Mouse (Mus musculus) olfactory bulb, adult 2 months (tissue): ENCODE measurements around the gene Jade1. TPM values are rescaled to one million over a fixed set of nuclear protein-coding genes. Genes with fewer than 3 reads are reported as not detected.

Experiments
- H3K27ac ChIP-seq: fragments of 200-500 bp; 2 replicates; pipeline ENCODE4 v1.5.1; 2012; ENCODE audit warnings: low read depth, low read length; ENCODE audit not compliant: insufficient read depth
- H3K4me1 ChIP-seq: fragments of 200-500 bp; 2 replicates; pipeline ENCODE4 v1.6.1; 2012; ENCODE audit warnings: low read length; ENCODE audit not compliant: control insufficient read depth, insufficient read depth
- H3K4me3 ChIP-seq: fragments of 200-500 bp; 2 replicates; pipeline ENCODE4 v1.5.1; 2012; ENCODE audit warnings: mild to moderate bottlenecking, low read depth, low read length, moderate library complexity; ENCODE audit not compliant: insufficient read depth
- CTCF ChIP-seq: fragments of 200-500 bp; IDR thresholded peaks from 2 replicates; pipeline ENCODE4 v1.5.1; 2012; ENCODE audit warnings: low read depth, mild to moderate bottlenecking, low read length, moderate library complexity; ENCODE audit not compliant: insufficient read depth
- POLR2A ChIP-seq: fragments of 200-500 bp; IDR thresholded peaks from 2 replicates; pipeline ENCODE4 v1.6.1; 2012; ENCODE audit warnings: mild to moderate bottlenecking, low read depth, low read length, moderate library complexity; ENCODE audit not compliant: insufficient read depth
- WGBS: fragments of 180-500 bp; shearing (Covaris S2); methylation state at CpG from one replicate; pipeline ENCODE4 v1.1.7; 2018; 5-methylcytosine and 5-hydroxymethylcytosine counted together
- polyA plus RNA-seq: library from polyadenylated mRNA; stranded (reverse); fragments of >200 nt; gene quantifications from 2 replicates; pipeline ENCODE4 v1.2.4, GENCODE M21; 2012; ENCODE audit warnings: low replicate concordance; ENCODE audit not compliant: missing spikeins, insufficient read depth, insufficient read length

Jade1 gene
- polyA plus RNA-seq, 1 experiment = not detected

GRCm38 (mm10) chr3:41557267-41557995, 1.9 kb downstream of the Jade1 start:
- WGBS = 96% methylated on average over 19 of the region's 19 CpGs
- peaks cover 4% of the 10 kb centered on the region; the same call in 1 of the 2 replicates for H3K4me1 ChIP-seq
- TF ChIP-seq CTCF = no peak
- TF ChIP-seq POLR2A = no peak
- H3K27ac ChIP-seq = no peak overlapping the region
- no peak overlapping the region for H3K4me3 ChIP-seq

GRCm38 (mm10) chr3:41560489-41560888, 5.0 kb downstream of the Jade1 start:
- WGBS = 92% methylated on average over 6 of the region's 6 CpGs
- Histone ChIP-seq H3K27ac (no peak overlapping the region), H3K4me3 (no peak overlapping the region), H3K4me1 (no peaks in the 10 kb centered on the region; the same call in 1 of the 2 replicates)
- TF ChIP-seq CTCF (no peak), POLR2A (no peak)

GRCm38 (mm10) chr3:41561787-41562186, 6.3 kb downstream of the Jade1 start:
- TF ChIP-seq POLR2A = no peak
- no peak for TF ChIP-seq CTCF
- Histone ChIP-seq H3K4me3 (no peak overlapping the region), H3K4me1 (peaks cover 3% of the 10 kb centered on the region), H3K27ac (no peak overlapping the region)
- WGBS = 95% methylated on average over 5 of the region's 5 CpGs

- peak overlapping the region; percentile 94 for H3K4me3 ChIP-seq
- TF ChIP-seq POLR2A (peak; percentile 28; the same call in 1 of the 2 replicates), CTCF (peak; percentile 45; the same call in 1 of the 2 replicates)
- H3K27ac ChIP-seq = peak overlapping the region; percentile 68
- peaks cover 3% of the 10 kb centered on the region for H3K4me1 ChIP-seq
- under 1% methylated on average over 81 of the region's 81 CpGs for WGBS
These were observed 7.8 kb downstream of the Jade1 start for GRCm38 (mm10) chr3:41563211-41563931.

GRCm38 (mm10) chr3:41563997-41564396, 8.5 kb downstream of the Jade1 start:
- under 1% methylated on average over 7 of the region's 7 CpGs for WGBS
- Histone ChIP-seq H3K4me1 (peaks cover 3% of the 10 kb centered on the region), H3K4me3 (peak overlapping the region; percentile 94), H3K27ac (peak overlapping the region; percentile 68)
- no peak for TF ChIP-seq POLR2A
- no peak for TF ChIP-seq CTCF

GRCm38 (mm10) chr3:41564471-41565213, 9.1 kb downstream of the Jade1 start:
- peak overlapping the region; percentile 80 for H3K27ac ChIP-seq
- H3K4me3 ChIP-seq = peak overlapping the region; percentile 94
- under 1% methylated on average over 60 of the region's 60 CpGs for WGBS
- TF ChIP-seq POLR2A (0 out of 2 replicates have a peak, but pooled peaks have one; percentile 28), CTCF (no peak)
- peaks cover 3% of the 10 kb centered on the region for H3K4me1 ChIP-seq

- TF ChIP-seq CTCF (no peak), POLR2A (peak; percentile 55)
- under 1% methylated on average over 53 of the region's 61 CpGs for WGBS
- Histone ChIP-seq H3K4me3 (peak overlapping the region; percentile 94), H3K4me1 (peaks cover 3% of the 10 kb centered on the region), H3K27ac (peak overlapping the region; percentile 80)
These were observed 9.9 kb downstream of the Jade1 start for GRCm38 (mm10) chr3:41565410-41565823.

GRCm38 (mm10) chr3:41565955-41566354, 10.4 kb downstream of the Jade1 start:
- peak overlapping the region; percentile 79 for H3K27ac ChIP-seq
- under 1% methylated on average over 26 of the region's 26 CpGs for WGBS
- peaks cover 3% of the 10 kb centered on the region for H3K4me1 ChIP-seq
- H3K4me3 ChIP-seq = peak overlapping the region; percentile 94
- TF ChIP-seq POLR2A = peak; percentile 60
- TF ChIP-seq CTCF = peak; percentile 46; the same call in 1 of the 2 replicates

GRCm38 (mm10) chr3:41569943-41570342, 14.4 kb downstream of the Jade1 start:
- Histone ChIP-seq H3K27ac (no peak overlapping the region), H3K4me3 (no peak overlapping the region), H3K4me1 (peaks cover 14% of the 10 kb centered on the region)
- 79% methylated on average over 5 of the region's 5 CpGs for WGBS
- TF ChIP-seq CTCF = no peak
- no peak for TF ChIP-seq POLR2A
